Mouse (Mus musculus): ENCODE results near the gene Gkap1. TPM values are rescaled to one million over a fixed set of nuclear protein-coding genes. Genes with fewer than 3 reads are reported as not detected.

Gkap1 gene
- polyA plus RNA-seq, 1 experiment from 2014 or later: 22.5 TPM

DNA sequence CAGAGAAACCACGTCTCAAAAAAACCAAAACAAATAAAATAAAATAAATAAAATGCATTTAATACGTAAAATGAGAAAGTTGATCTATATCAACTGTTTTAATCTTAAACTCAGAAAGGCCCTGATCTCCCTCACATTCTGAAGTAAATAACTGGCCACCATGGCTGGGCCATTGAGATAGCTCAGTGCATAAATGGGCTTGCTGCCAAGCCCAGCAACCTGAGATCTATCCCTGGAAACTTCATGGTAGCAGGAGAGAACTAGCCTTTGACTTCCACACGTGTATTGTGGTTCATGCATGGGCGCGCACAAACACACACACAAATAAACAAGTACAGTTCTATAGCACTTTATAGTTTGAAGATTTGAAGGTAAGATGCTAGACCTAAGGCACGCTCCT, 74.2 kb downstream of the Gkap1 start:
- Histone ChIP-seq H3K9ac (replicated peaks; ENCODE audit: low read depth) (no peak overlapping the region), H3K4me2 (replicated peaks; ENCODE audit: low read depth, low read length) (no peak overlapping the region), H3K27ac (ENCODE audit: low read length) (no peak overlapping the region), H3K4me1 (ENCODE audit: insufficient read depth, low read depth, low read length) (no peaks in the 10 kb centered on the region; the same call in 1 of the 2 replicates), H3K4me3 (ENCODE audit: low read depth, low read length) (no peak overlapping the region), H3K36me3 (ENCODE audit: insufficient read depth, low read length) (no peaks in the 10 kb centered on the region), H3K9me3 (ENCODE audit: low read length) (no peaks in the 10 kb centered on the region), H3K27me3 (replicated peaks; ENCODE audit: insufficient read depth, low read length) (no peaks in the 10 kb centered on the region)
- DNase-seq (ENCODE audit: low spot score) (no peak), ATAC-seq (no peak)
- TF ChIP-seq CTCF (IDR thresholded peaks at IDR 0.05): no peak
- TF ChIP-seq EP300 (IDR thresholded peaks at IDR 0.05): no peak
- WGBS: 81% methylated on average over 6 of the region's 6 CpGs

DNA sequence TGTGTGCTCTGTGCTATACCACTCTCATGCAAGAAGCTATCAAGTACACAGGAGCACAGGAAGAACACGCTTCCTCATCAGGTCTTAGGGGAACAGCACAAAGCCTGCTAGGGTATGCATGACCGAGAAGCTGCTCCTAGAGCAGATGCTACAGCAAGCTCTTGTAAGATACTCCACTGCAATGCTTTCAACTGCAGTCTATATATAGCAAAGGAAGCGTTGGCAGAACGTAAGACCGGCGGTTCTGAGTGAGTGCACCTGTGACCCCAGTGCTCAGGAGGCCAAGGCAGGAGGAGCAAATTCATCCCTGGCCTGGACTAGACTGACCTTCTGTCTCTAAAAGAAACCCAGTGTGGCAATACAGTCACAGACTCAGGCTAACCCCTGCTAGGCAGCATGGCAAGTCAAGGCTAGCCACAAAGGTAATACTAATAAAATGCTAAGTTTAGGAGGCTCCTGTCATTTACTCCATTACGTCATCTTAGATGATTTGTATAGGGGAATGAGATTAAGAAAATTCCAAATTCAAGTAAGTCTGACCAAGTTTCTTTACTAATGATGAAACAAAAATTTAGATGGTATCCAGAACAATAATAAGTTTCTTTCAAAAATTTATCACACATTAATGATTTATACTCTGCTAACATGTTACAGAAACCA, 77.4 kb downstream of the Gkap1 start:
- Histone ChIP-seq H3K9me3 (ENCODE audit: low read length) (no peaks in the 10 kb centered on the region), H3K4me3 (ENCODE audit: low read depth, low read length) (no peak overlapping the region), H3K9ac (replicated peaks; ENCODE audit: low read depth) (no peak overlapping the region), H3K27ac (ENCODE audit: low read length) (no peak overlapping the region), H3K4me2 (replicated peaks; ENCODE audit: low read depth, low read length) (no peak overlapping the region), H3K27me3 (replicated peaks; ENCODE audit: insufficient read depth, low read length) (no peaks in the 10 kb centered on the region), H3K36me3 (ENCODE audit: insufficient read depth, low read length) (no peaks in the 10 kb centered on the region; the same call in 1 of the 2 replicates), H3K4me1 (ENCODE audit: insufficient read depth, low read depth, low read length) (no peaks in the 10 kb centered on the region)
- WGBS: 90% methylated on average over 7 of the region's 7 CpGs
- no peak for ATAC-seq
- no peak for DNase-seq (ENCODE audit: low spot score)
- TF ChIP-seq CTCF (IDR thresholded peaks at IDR 0.05): no peak
- no peak for TF ChIP-seq EP300 (IDR thresholded peaks at IDR 0.05)

DNA sequence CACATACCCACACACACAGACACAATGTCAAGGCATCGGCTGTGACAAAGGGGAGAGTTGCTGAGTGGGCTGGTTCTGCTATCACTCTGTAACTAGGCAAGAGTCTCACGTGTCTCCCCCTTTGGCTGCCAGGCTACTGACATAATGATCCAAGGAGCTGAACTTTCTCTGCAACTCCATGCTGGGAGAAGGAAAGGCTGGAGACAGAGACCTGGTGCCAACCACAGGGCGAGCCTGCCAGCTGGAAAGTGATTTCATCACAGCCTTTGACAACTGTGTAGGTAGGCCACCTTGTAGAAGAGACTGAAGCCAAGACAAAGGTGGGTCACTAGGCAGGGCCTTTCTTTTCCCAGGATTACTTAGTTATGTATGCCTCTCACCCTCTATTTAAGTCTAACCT, 78.3 kb downstream of the Gkap1 start:
- Histone ChIP-seq H3K4me2 (replicated peaks; ENCODE audit: low read depth, low read length) (no peak overlapping the region), H3K4me1 (ENCODE audit: insufficient read depth, low read depth, low read length) (no peaks in the 10 kb centered on the region), H3K27ac (ENCODE audit: low read length) (no peak overlapping the region), H3K27me3 (replicated peaks; ENCODE audit: insufficient read depth, low read length) (no peaks in the 10 kb centered on the region), H3K4me3 (ENCODE audit: low read depth, low read length) (no peak overlapping the region), H3K9me3 (ENCODE audit: low read length) (no peaks in the 10 kb centered on the region), H3K36me3 (ENCODE audit: insufficient read depth, low read length) (no peaks in the 10 kb centered on the region; the same call in 1 of the 2 replicates), H3K9ac (replicated peaks; ENCODE audit: low read depth) (no peak overlapping the region)
- ATAC-seq: no peak
- no peak for DNase-seq (ENCODE audit: low spot score)
- TF ChIP-seq CTCF (IDR thresholded peaks at IDR 0.05) (no peak), EP300 (IDR thresholded peaks at IDR 0.05) (no peak)
- WGBS: 82% methylated on average over 3 of the region's 3 CpGs

DNA sequence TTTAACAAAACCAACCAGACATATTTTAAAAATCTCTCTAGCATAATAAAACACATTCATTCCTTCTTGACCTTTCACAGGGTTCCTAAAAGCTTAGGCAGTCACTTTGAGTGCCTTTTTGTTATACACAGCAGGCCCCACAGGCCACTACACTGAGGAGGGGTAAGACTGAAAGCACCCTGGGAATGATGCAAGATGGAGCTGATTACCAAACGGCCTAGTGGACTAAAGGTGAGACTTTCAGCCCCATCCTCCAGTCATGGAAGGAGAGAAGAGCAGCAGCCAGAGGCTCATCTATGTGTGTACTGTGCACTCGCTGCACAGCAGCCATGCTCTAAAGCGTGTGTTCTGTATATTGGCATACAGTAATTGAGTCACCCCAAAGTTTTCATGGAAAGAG, 80.6 kb downstream of the Gkap1 start:
- Histone ChIP-seq H3K4me2 (replicated peaks; ENCODE audit: low read depth, low read length) (no peak overlapping the region), H3K36me3 (ENCODE audit: insufficient read depth, low read length) (peaks cover 11% of the 10 kb centered on the region; the same call in 1 of the 2 replicates), H3K9ac (replicated peaks; ENCODE audit: low read depth) (no peak overlapping the region), H3K4me3 (ENCODE audit: low read depth, low read length) (no peak overlapping the region), H3K4me1 (ENCODE audit: insufficient read depth, low read depth, low read length) (no peaks in the 10 kb centered on the region), H3K27me3 (replicated peaks; ENCODE audit: insufficient read depth, low read length) (no peaks in the 10 kb centered on the region), H3K27ac (ENCODE audit: low read length) (no peak overlapping the region), H3K9me3 (ENCODE audit: low read length) (no peaks in the 10 kb centered on the region)
- 84% methylated on average over 3 of the region's 3 CpGs for WGBS
- no peak for DNase-seq (ENCODE audit: low spot score)
- no peak for ATAC-seq
- TF ChIP-seq CTCF (IDR thresholded peaks at IDR 0.05): no peak
- no peak for TF ChIP-seq EP300 (IDR thresholded peaks at IDR 0.05)

DNA sequence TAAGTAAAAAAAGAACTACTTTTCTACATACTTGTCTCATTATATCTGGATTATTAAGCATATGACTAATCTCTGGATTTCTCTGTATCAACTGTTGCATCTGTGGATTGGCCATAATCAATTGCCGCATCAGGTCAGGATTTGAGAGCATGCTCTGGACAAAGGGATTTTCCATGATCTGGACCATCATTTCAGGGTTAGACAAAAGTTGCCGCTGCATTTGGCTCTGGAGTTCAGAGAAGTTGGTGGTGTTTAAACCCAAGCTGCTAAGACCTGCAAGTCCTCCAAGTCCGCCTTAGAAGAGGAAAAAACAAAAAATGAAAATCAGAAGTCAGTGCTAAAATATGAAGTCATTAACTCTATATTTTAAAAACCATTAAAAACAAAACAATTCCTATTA, 82.3 kb downstream of the Gkap1 start:
- TF ChIP-seq CTCF (IDR thresholded peaks at IDR 0.05) (no peak), EP300 (IDR thresholded peaks at IDR 0.05) (no peak)
- Histone ChIP-seq H3K9me3 (ENCODE audit: low read length) (no peaks in the 10 kb centered on the region), H3K9ac (replicated peaks; ENCODE audit: low read depth) (no peak overlapping the region), H3K4me1 (ENCODE audit: insufficient read depth, low read depth, low read length) (no peaks in the 10 kb centered on the region), H3K36me3 (ENCODE audit: insufficient read depth, low read length) (peaks cover 11% of the 10 kb centered on the region; the same call in 1 of the 2 replicates), H3K27ac (ENCODE audit: low read length) (no peak overlapping the region), H3K4me2 (replicated peaks; ENCODE audit: low read depth, low read length) (no peak overlapping the region), H3K4me3 (ENCODE audit: low read depth, low read length) (no peak overlapping the region), H3K27me3 (replicated peaks; ENCODE audit: insufficient read depth, low read length) (no peaks in the 10 kb centered on the region)
- WGBS: 95% methylated on average over 3 of the region's 3 CpGs
- no peak for DNase-seq (ENCODE audit: low spot score)
- no peak for ATAC-seq

DNA sequence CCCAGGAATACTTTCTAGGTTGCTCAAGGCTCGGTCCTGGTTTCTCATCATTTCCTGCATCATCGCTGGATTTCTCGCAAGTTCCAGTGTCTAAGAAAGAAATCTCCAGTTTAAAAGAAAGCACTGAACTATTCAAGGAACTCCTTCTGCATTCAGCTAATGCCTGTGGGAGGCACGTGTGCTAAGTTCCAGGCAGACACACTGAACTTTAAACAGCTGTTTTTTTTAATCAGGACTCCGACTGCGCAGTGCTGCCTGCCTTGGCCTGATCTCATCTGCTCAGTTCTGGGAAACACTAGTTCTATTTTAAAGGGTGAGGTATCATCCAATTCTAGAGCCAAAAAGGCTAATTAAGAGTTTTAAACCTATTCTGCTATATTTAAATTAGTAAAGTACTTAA, 83.4 kb downstream of the Gkap1 start:
- TF ChIP-seq EP300 (IDR thresholded peaks at IDR 0.05): no peak
- no peak for TF ChIP-seq CTCF (IDR thresholded peaks at IDR 0.05)
- WGBS: 95% methylated on average over 6 of the region's 6 CpGs

More for the DNA sequence above, 83.4 kb downstream of the Gkap1 start:
- no peak for DNase-seq (ENCODE audit: low spot score)
- Histone ChIP-seq H3K27me3 (replicated peaks; ENCODE audit: insufficient read depth, low read length) (no peaks in the 10 kb centered on the region), H3K4me2 (replicated peaks; ENCODE audit: low read depth, low read length) (no peak overlapping the region), H3K27ac (ENCODE audit: low read length) (no peak overlapping the region), H3K4me3 (ENCODE audit: low read depth, low read length) (no peak overlapping the region), H3K9me3 (ENCODE audit: low read length) (no peaks in the 10 kb centered on the region), H3K9ac (replicated peaks; ENCODE audit: low read depth) (no peak overlapping the region), H3K36me3 (ENCODE audit: insufficient read depth, low read length) (peaks cover 11% of the 10 kb centered on the region; the same call in 1 of the 2 replicates), H3K4me1 (ENCODE audit: insufficient read depth, low read depth, low read length) (no peaks in the 10 kb centered on the region)
- no peak for ATAC-seq

Data from lung, postnatal 0 days (tissue).